Mouse (Mus musculus) midbrain, embryonic 11.5 days (tissue): Measurements from ENCODE around the gene Raf1. TPM values are rescaled to one million over a fixed set of nuclear protein-coding genes. Genes with fewer than 3 reads are reported as not detected.

Experiments
- ATAC-seq: fragments of 200-750 bp; cut with Nextera tagmentation; 2 replicates; pipeline ENCODE4 v1.8.0; 2017; ENCODE audit warnings: moderate TSS enrichment, moderate library complexity; ENCODE audit not compliant: low FRiP score
- DNase-seq: peaks from one replicate; pipeline ENCODE4 v3.0.0; 2015; ENCODE audit warnings: low spot score; ENCODE audit errors: missing footprints
- H3K27ac ChIP-seq: fragments of 300-500 bp; sonication (generic); 2 replicates; pipeline ENCODE4 v1.5.1; 2014; ENCODE audit warnings: low read depth, low read length
- H3K27me3 ChIP-seq: fragments of 300-500 bp; sonication (generic); 2 replicates; pipeline ENCODE4 v1.6.1; 2014; ENCODE audit warnings: mild to moderate bottlenecking, low read length, moderate library complexity, mixed read lengths; ENCODE audit not compliant: control insufficient read depth, insufficient read depth
- H3K36me3 ChIP-seq: fragments of 300-500 bp; sonication (generic); 2 replicates; pipeline ENCODE4 v1.6.1; 2014; ENCODE audit warnings: mild to moderate bottlenecking, low read length, moderate library complexity, mixed read lengths; ENCODE audit not compliant: control insufficient read depth, insufficient read depth
- H3K4me1 ChIP-seq: fragments of 300-500 bp; sonication (generic); 2 replicates; pipeline ENCODE4 v1.6.1; 2014; ENCODE audit warnings: low read length; ENCODE audit not compliant: control insufficient read depth, insufficient read depth
- H3K4me2 ChIP-seq: fragments of 300-500 bp; sonication (generic); 2 replicates; pipeline ENCODE4 v1.6.1; 2014; ENCODE audit warnings: mild to moderate bottlenecking, moderate library complexity
- H3K4me3 ChIP-seq: fragments of 300-500 bp; sonication (generic); 2 replicates; pipeline ENCODE4 v1.5.1; 2014; ENCODE audit warnings: low read depth, low read length
- H3K9ac ChIP-seq: fragments of 300-500 bp; sonication (generic); 2 replicates; pipeline ENCODE4 v1.6.1; 2014; ENCODE audit warnings: low read length
- H3K9me3 ChIP-seq: fragments of 300-500 bp; sonication (generic); 2 replicates; pipeline ENCODE4 v1.6.1; 2016; ENCODE audit warnings: low read length; ENCODE audit not compliant: control insufficient read depth
- WGBS: fragments of 180-500 bp; shearing (Covaris S2); extraction: QIAGEN DNeasy Blood & Tissue Kit; methylation state at CpG from one replicate; pipeline ENCODE4 v1.1.7; 2014; 5-methylcytosine and 5-hydroxymethylcytosine counted together
- polyA plus RNA-seq: library from polyadenylated mRNA; unstranded; fragments of >200 nt; fragmentation: Nextera tagmentation; extraction: Ambion mirVana; gene quantifications from 2 replicates; pipeline ENCODE4 v1.2.1, GENCODE M21; 2014

Raf1 gene
- polyA plus RNA-seq, 1 experiment from 2014 or later, result 141 TPM

DNA sequence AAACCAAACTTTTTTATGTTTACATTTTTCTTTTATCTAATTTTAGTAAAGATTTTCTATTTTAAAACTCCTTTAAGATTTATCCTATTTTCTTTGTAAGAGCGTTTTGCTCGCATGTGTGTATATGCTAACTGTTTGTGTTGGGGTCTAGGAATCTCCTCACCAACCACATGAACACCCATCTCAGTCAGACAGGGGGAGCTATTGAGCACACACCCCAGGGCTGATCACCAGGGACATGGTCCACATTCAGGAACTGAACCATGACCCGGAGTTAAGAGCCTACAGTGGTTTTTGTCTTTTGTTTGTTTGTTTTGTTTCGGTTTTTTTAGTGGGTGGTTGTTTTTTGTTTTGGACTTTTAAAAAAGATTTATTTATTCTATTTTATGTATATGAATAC is 22.3 kb upstream of the Raf1 start:
- Histone ChIP-seq H3K27ac (no peak overlapping the region), H3K4me3 (no peak overlapping the region), H3K27me3 (no peaks in the 10 kb centered on the region), H3K9ac (no peak overlapping the region), H3K36me3 (no peaks in the 10 kb centered on the region), H3K9me3 (no peaks in the 10 kb centered on the region), H3K4me2 (no peak overlapping the region), H3K4me1 (peaks cover 5% of the 10 kb centered on the region; the same call in 1 of the 2 replicates)
- peak; percentile 82 for DNase-seq
- WGBS, result 89% methylated on average over 4 of the region's 4 CpGs
- ATAC-seq, result no peak

DNA sequence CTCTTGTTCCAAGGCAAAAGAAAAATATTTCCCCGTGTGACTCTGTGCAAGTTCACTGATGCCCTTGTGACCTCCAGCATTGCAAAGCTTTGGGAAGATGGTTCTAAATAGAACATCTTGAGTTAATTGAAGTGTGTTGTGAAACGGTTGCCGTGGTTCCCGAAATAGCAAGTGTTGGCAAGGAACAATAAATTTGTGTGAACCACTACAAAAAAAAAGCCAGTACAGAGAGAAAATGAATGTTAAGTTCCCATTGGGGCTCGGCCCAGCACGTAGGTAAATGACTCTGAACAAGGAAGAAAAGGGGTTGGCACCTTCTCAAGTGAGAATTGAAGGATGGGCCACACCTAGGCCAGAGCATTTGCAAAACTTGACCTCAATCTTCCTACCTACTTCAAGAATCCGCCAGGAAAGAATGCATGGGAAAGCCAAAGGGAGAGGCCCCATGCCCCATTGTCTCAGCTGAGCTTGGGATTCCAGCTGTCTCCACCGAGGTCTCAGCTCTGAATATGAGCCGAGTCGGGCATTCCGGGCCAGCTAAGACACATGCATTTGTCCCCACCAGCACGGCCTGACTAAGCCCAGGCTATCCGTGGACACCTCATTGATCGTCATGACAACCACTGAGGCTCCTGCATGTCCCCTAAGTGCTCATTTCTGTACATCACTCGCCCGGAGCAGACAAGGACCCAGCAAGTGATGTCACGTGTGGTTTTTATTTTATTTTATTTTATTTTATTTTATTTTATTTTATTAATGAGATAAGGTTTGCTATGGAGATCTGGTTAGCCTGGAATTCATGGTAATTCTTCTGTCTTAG is 21.5 kb upstream of the Raf1 start:
- WGBS, result 58% methylated on average over 17 of the region's 17 CpGs
- DNase-seq, result peak; percentile 83
- ATAC-seq, result 0 out of 2 replicates have a peak, but pooled peaks have one; percentile 50
- Histone ChIP-seq H3K4me1 (peaks cover 5% of the 10 kb centered on the region; the same call in 1 of the 2 replicates), H3K9ac (no peak overlapping the region), H3K4me2 (no peak overlapping the region), H3K27me3 (no peaks in the 10 kb centered on the region), H3K27ac (no peak overlapping the region), H3K36me3 (no peaks in the 10 kb centered on the region), H3K4me3 (no peak overlapping the region), H3K9me3 (no peaks in the 10 kb centered on the region)

- H3K36me3 ChIP-seq, result no peaks in the 10 kb centered on the region
- H3K27me3 ChIP-seq, result no peaks in the 10 kb centered on the region
- H3K9ac ChIP-seq, result no peak overlapping the region
- ATAC-seq (no peak), DNase-seq (peak; percentile 72)
- H3K4me1 ChIP-seq, result peaks cover 5% of the 10 kb centered on the region; the same call in 1 of the 2 replicates
- no peak overlapping the region for H3K27ac ChIP-seq
- no peak overlapping the region for H3K4me3 ChIP-seq
- no peak overlapping the region for H3K4me2 ChIP-seq
- 90% methylated on average over 7 of the region's 7 CpGs for WGBS
- H3K9me3 ChIP-seq, result no peaks in the 10 kb centered on the region
Observed at GRCm38 (mm10) chr6:115696707-115697215, 20.3 kb upstream of the Raf1 start.

GRCm38 (mm10) chr6:115695124-115695523 is 18.7 kb upstream of the Raf1 start:
- Histone ChIP-seq H3K27me3 (no peaks in the 10 kb centered on the region), H3K4me2 (no peak overlapping the region), H3K4me3 (no peak overlapping the region), H3K9me3 (no peaks in the 10 kb centered on the region), H3K4me1 (peaks cover 5% of the 10 kb centered on the region; the same call in 1 of the 2 replicates), H3K36me3 (no peaks in the 10 kb centered on the region), H3K27ac (no peak overlapping the region), H3K9ac (no peak overlapping the region)
- DNase-seq (peak; percentile 72), ATAC-seq (no peak)
- 61% methylated on average over 7 of the region's 7 CpGs for WGBS

DNA sequence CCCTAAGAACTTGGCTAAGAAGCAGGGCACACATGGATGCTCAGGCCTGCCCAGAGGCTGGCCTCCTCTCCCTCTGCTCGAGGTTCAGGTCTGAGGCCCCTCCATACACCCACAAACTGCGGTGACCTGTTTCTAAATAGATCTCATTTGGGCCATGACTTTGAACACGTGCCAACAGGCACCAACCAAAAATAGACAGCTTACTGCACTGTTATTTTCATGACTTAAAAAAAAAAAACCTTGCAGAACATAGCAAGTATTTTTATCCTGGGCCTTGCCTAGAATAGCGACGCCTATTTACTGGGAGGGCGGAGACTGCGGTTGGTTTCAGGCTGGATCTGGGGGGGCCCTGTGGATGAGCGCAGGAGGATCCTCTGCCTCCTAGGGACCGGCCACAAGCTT is 18.0 kb upstream of the Raf1 start:
- Histone ChIP-seq H3K4me1 (peaks cover 5% of the 10 kb centered on the region; the same call in 1 of the 2 replicates), H3K27ac (no peak overlapping the region), H3K4me3 (no peak overlapping the region), H3K4me2 (no peak overlapping the region), H3K9ac (no peak overlapping the region), H3K36me3 (no peaks in the 10 kb centered on the region), H3K9me3 (no peaks in the 10 kb centered on the region), H3K27me3 (no peaks in the 10 kb centered on the region)
- ATAC-seq (no peak), DNase-seq (peak; percentile 44)
- 62% methylated on average over 9 of the region's 9 CpGs for WGBS

DNA sequence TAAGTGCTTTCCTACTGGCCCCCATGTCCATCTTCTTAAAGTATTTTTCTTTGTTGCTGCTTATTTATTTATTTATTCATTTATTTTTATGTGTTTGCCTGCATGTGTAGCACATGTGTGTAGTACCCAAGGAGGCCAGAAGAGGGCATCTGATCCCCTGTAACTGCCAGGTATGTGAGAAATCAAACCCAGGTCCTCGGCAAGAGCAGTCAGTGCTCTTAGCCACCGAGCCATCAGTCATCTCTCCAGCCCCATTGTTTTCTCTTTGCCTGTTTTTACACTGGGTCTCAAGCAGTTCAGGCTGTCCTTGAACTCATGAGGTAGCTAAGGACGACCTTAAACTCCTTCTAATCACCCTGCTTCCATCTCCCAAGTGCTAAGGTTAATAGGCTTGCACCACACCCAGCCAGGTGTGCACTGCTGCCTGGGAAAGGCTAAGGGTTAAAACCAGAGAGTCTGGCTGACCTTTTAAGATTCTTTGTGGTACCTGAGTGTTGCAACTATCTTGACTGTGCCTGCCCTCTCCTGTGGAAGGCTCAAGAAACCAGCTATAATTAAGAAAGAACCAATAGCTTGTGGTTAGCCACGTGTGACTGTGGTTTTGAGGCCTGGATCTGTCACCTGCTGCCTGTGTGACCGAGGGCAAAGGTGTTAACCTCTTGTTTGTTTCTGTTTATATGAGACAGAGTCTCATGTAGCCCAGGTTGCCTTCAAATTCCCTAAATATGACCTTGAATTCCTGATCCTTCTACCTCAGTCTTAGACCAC is 16.7 kb upstream of the Raf1 start:
- Histone ChIP-seq H3K9me3 (no peaks in the 10 kb centered on the region), H3K4me3 (no peak overlapping the region), H3K4me2 (no peak overlapping the region), H3K27ac (no peak overlapping the region), H3K27me3 (no peaks in the 10 kb centered on the region), H3K36me3 (no peaks in the 10 kb centered on the region), H3K9ac (no peak overlapping the region), H3K4me1 (peaks cover 4% of the 10 kb centered on the region; the same call in 1 of the 2 replicates)
- DNase-seq (peak; percentile 54), ATAC-seq (no peak)
- WGBS, result 61% methylated on average over 5 of the region's 5 CpGs

- ATAC-seq, result no peak
- Histone ChIP-seq H3K36me3 (no peaks in the 10 kb centered on the region), H3K27me3 (no peaks in the 10 kb centered on the region), H3K9ac (no peak overlapping the region), H3K27ac (no peak overlapping the region), H3K4me2 (no peak overlapping the region), H3K4me1 (no peaks in the 10 kb centered on the region), H3K4me3 (no peak overlapping the region), H3K9me3 (no peaks in the 10 kb centered on the region)
- peak; percentile 81 for DNase-seq
- WGBS, result 70% methylated on average over 9 of the region's 9 CpGs
Observed at GRCm38 (mm10) chr6:115692163-115692950, 15.9 kb upstream of the Raf1 start.

GRCm38 (mm10) chr6:115690105-115690504 is 13.7 kb upstream of the Raf1 start:
- no peaks in the 10 kb centered on the region for H3K9me3 ChIP-seq
- no peak overlapping the region for H3K4me2 ChIP-seq
- ATAC-seq (no peak), DNase-seq (peak; percentile 66)
- 96% methylated on average over 4 of the region's 4 CpGs for WGBS
- no peak overlapping the region for H3K4me3 ChIP-seq
- no peak overlapping the region for H3K27ac ChIP-seq
- H3K9ac ChIP-seq, result no peak overlapping the region
- H3K27me3 ChIP-seq, result no peaks in the 10 kb centered on the region
- H3K36me3 ChIP-seq, result no peaks in the 10 kb centered on the region
- no peaks in the 10 kb centered on the region for H3K4me1 ChIP-seq
